Mouse (Mus musculus): ENCODE results near the gene Gm21981. TPM values are rescaled to one million over a fixed set of nuclear protein-coding genes. Genes with fewer than 3 reads are reported as not detected.
A peak's percentile ranks its signal among the peaks of the same experiment; 100 is the strongest.
"Not testable (repeated sequence)": the region's sequence is repeated elsewhere in the genome, so short reads cannot be mapped to it uniquely, and the experiment has no call there.

The Gm21981 gene
- polyA plus RNA-seq, 1 experiment from 2014 or later, result 0.13 TPM

GRCm38 (mm10) chr17:47663009-47663713 is 31.1 kb downstream of the Gm21981 start:
- Histone ChIP-seq H3K9ac (replicated peaks) (no peak overlapping the region), H3K4me2 (ENCODE audit: low read depth, low read length) (no peak overlapping the region), H3K36me3 (replicated peaks; ENCODE audit: insufficient read depth, low read length) (no peaks in the 10 kb centered on the region), H3K27me3 (ENCODE audit: insufficient read depth, low read length) (no peaks in the 10 kb centered on the region), H3K4me3 (ENCODE audit: low read depth, low read length) (no peak overlapping the region), H3K9me3 (ENCODE audit: low read length) (no peaks in the 10 kb centered on the region), H3K4me1 (ENCODE audit: insufficient read depth) (0 out of 2 replicates have a peak, but pooled peaks cover 3% of the 10 kb centered on the region), H3K27ac (ENCODE audit: low read depth) (no peak overlapping the region)
- DNase-seq (no peak), ATAC-seq (no peak)
- TF ChIP-seq EP300 (IDR thresholded peaks at IDR 0.05; ENCODE audit: low read depth) (no peak), CTCF (IDR thresholded peaks at IDR 0.05; ENCODE audit: low read depth) (no peak)
- 78% methylated on average over 9 of the region's 9 CpGs for WGBS (ENCODE audit: insufficient replicate concordance)

GRCm38 (mm10) chr17:47658741-47659243 is 35.5 kb downstream of the Gm21981 start:
- H3K27ac ChIP-seq (ENCODE audit: low read depth), result no peak overlapping the region
- no peaks in the 10 kb centered on the region for H3K36me3 ChIP-seq (replicated peaks; ENCODE audit: insufficient read depth, low read length)
- ATAC-seq, result no peak
- 47% methylated on average over 3 of the region's 3 CpGs for WGBS (ENCODE audit: insufficient replicate concordance)
- 0 out of 2 replicates have a peak, but pooled peaks cover 3% of the 10 kb centered on the region for H3K4me1 ChIP-seq (ENCODE audit: insufficient read depth)
- H3K27me3 ChIP-seq (ENCODE audit: insufficient read depth, low read length), result no peaks in the 10 kb centered on the region
- DNase-seq, result no peak
- H3K4me2 ChIP-seq (ENCODE audit: low read depth, low read length), result no peak overlapping the region
- no peaks in the 10 kb centered on the region for H3K9me3 ChIP-seq (ENCODE audit: low read length)
- TF ChIP-seq CTCF (IDR thresholded peaks at IDR 0.05; ENCODE audit: low read depth), result no peak
- TF ChIP-seq EP300 (IDR thresholded peaks at IDR 0.05; ENCODE audit: low read depth), result no peak
- no peak overlapping the region for H3K4me3 ChIP-seq (ENCODE audit: low read depth, low read length)
- H3K9ac ChIP-seq (replicated peaks), result no peak overlapping the region

DNA sequence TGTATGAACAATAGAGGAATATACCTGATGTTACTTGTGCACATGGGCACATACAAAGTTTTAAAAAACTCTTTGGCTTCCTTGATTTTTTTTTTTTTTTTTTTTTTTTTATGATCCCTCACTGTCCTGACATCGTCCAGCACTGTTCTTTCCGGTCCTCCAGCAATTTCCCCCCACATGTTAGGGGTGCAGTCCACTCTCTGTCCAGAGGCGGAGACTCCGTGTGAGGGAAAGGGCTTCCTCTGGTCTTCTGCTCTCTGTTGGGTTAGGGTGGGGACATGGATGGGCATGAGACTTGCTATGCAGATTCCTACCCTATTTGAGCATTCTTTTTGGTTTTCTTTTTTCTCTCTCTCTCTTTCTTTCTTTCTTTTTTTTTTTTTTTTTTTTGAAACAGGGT is 36.4 kb downstream of the Gm21981 start:
- no peak overlapping the region for H3K27ac ChIP-seq (ENCODE audit: low read depth)
- DNase-seq, result no peak
- H3K9me3 ChIP-seq (ENCODE audit: low read length), result no peaks in the 10 kb centered on the region
- no peaks in the 10 kb centered on the region for H3K36me3 ChIP-seq (replicated peaks; ENCODE audit: insufficient read depth, low read length)
- H3K4me3 ChIP-seq (ENCODE audit: low read depth, low read length), result no peak overlapping the region
- no peak overlapping the region for H3K9ac ChIP-seq (replicated peaks)
- H3K27me3 ChIP-seq (ENCODE audit: insufficient read depth, low read length), result no peaks in the 10 kb centered on the region
- ATAC-seq, result no peak
- TF ChIP-seq CTCF (IDR thresholded peaks at IDR 0.05; ENCODE audit: low read depth), result no peak
- no peak for TF ChIP-seq EP300 (IDR thresholded peaks at IDR 0.05; ENCODE audit: low read depth)
- 0 out of 2 replicates have a peak, but pooled peaks cover 3% of the 10 kb centered on the region for H3K4me1 ChIP-seq (ENCODE audit: insufficient read depth)
- H3K4me2 ChIP-seq (ENCODE audit: low read depth, low read length), result no peak overlapping the region
- WGBS (ENCODE audit: insufficient replicate concordance), result 83% methylated on average over 4 of the region's 4 CpGs

DNA sequence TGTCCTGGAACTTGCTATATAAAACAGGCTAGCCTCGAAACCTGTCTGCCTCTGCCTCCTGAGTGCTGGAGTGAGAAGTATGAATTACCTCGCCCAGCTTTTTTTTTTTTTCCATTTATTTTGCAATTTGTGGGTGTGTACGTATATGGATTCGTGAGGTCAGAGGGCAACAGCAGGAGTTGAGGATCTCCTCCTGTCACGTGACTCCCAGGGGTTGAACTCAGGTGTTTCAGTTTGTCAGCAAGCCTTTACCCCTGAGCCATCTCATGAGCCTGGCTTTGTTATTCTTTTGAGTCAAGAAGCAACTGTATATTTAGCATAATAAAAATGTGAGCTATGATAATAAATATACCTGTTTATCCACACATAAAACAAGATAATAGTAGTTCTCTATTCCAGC is 38.6 kb downstream of the Gm21981 start:
- no peaks in the 10 kb centered on the region for H3K36me3 ChIP-seq (replicated peaks; ENCODE audit: insufficient read depth, low read length)
- WGBS (ENCODE audit: insufficient replicate concordance), result 77% methylated on average over 5 of the region's 5 CpGs
- no peak overlapping the region for H3K27ac ChIP-seq (ENCODE audit: low read depth)

DNA sequence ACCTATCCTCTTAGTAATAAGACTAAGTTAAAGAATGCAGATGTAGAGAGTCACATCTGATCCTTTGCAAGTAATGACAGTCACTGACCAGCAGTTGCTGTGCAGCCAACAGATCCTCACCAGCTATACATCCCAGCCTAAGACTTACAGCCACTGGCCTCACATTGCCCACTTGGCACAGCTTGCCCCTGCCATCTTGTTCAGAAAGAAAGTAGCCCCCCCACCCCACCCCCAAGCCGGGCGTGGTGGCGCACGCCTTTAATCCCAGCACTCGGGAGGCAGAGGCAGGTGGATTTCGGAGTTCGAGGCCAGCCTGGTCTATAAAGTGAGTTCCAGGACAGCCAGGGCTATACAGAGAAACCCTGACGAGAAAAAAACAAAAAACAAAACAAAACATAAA is 39.9 kb downstream of the Gm21981 start:
- not testable (repeated sequence) for H3K36me3 ChIP-seq (replicated peaks; ENCODE audit: insufficient read depth, low read length); H3K9ac ChIP-seq (replicated peaks); DNase-seq; ATAC-seq; H3K4me1 ChIP-seq (ENCODE audit: insufficient read depth); H3K27ac ChIP-seq (ENCODE audit: low read depth); H3K27me3 ChIP-seq (ENCODE audit: insufficient read depth, low read length); H3K4me2 ChIP-seq (ENCODE audit: low read depth, low read length); H3K9me3 ChIP-seq (ENCODE audit: low read length); H3K4me3 ChIP-seq (ENCODE audit: low read depth, low read length)
- 87% methylated on average over 8 of the region's 8 CpGs for WGBS (ENCODE audit: insufficient replicate concordance)

More for the DNA sequence above, 38.6 kb downstream of the Gm21981 start:
- ATAC-seq (peak; percentile 64; the same call in 1 of the 2 replicates), DNase-seq (peak; percentile 33)
- Histone ChIP-seq H3K27me3 (ENCODE audit: insufficient read depth, low read length) (no peaks in the 10 kb centered on the region), H3K4me2 (ENCODE audit: low read depth, low read length) (no peak overlapping the region), H3K4me3 (ENCODE audit: low read depth, low read length) (no peak overlapping the region), H3K9ac (replicated peaks) (no peak overlapping the region), H3K9me3 (ENCODE audit: low read length) (no peaks in the 10 kb centered on the region), H3K4me1 (ENCODE audit: insufficient read depth) (0 out of 2 replicates have a peak, but pooled peaks cover 3% of the 10 kb centered on the region)
- no peak for TF ChIP-seq CTCF (IDR thresholded peaks at IDR 0.05; ENCODE audit: low read depth)
- TF ChIP-seq EP300 (IDR thresholded peaks at IDR 0.05; ENCODE audit: low read depth), result no peak

- H3K36me3 ChIP-seq (replicated peaks; ENCODE audit: insufficient read depth, low read length), result no peaks in the 10 kb centered on the region
- no peak overlapping the region for H3K27ac ChIP-seq (ENCODE audit: low read depth)
- H3K9me3 ChIP-seq (ENCODE audit: low read length), result no peaks in the 10 kb centered on the region
- no peaks in the 10 kb centered on the region for H3K27me3 ChIP-seq (ENCODE audit: insufficient read depth, low read length)
- no peak overlapping the region for H3K9ac ChIP-seq (replicated peaks)
- no peak overlapping the region for H3K4me3 ChIP-seq (ENCODE audit: low read depth, low read length)
- DNase-seq, result no peak
- TF ChIP-seq CTCF (IDR thresholded peaks at IDR 0.05; ENCODE audit: low read depth) (no peak), EP300 (IDR thresholded peaks at IDR 0.05; ENCODE audit: low read depth) (no peak)
- H3K4me2 ChIP-seq (ENCODE audit: low read depth, low read length), result no peak overlapping the region
- ATAC-seq, result no peak
- H3K4me1 ChIP-seq (ENCODE audit: insufficient read depth), result no peaks in the 10 kb centered on the region
- 85% methylated on average over 2 of the region's 2 CpGs for WGBS (ENCODE audit: insufficient replicate concordance)
Measured at GRCm38 (mm10) chr17:47651953-47652352, 42.3 kb downstream of the Gm21981 start.

Measured in liver, postnatal 0 days (tissue).